Mouse (Mus musculus): Measurements from ENCODE around the gene Prrc2b. TPM values are rescaled to one million over a fixed set of nuclear protein-coding genes. Genes with fewer than 3 reads are reported as not detected.
A peak's percentile ranks its signal among the peaks of the same experiment; 100 is the strongest.

The Prrc2b gene
- polyA plus RNA-seq, 1 experiment from 2014 or later: 48.2 TPM

DNA sequence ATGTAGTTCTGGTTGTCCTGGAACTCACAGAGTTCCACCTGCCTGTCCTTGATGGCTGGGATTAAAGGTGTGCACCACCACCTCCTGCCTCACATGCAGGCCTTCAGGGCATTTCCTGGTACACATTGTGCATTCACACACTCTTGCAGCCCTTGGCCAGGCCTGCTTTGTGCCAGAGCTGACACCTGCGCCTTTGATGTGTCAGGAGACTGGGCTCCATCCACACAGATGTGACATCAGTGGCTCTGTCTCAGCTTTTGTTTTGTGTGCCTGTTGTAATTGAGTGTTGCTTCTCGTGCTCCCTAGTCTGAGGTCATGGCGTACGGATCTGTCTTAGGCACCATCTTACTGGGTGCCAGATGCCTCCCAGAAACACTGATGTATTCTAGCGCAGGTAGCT is 30.5 kb downstream of the Prrc2b start:
- 85% methylated on average over 5 of the region's 5 CpGs for WGBS
- no peaks in the 10 kb centered on the region for H3K27me3 ChIP-seq (ENCODE audit: poor library complexity, severe bottlenecking)
- H3K9me3 ChIP-seq: no peaks in the 10 kb centered on the region
- peaks cover 67% of the 10 kb centered on the region for H3K36me3 ChIP-seq (replicated peaks)
- peaks cover 57% of the 10 kb centered on the region for H3K4me1 ChIP-seq
- no peak overlapping the region for H3K4me3 ChIP-seq
- H3K27ac ChIP-seq: 0 out of 2 replicates have a peak overlapping the region, but pooled peaks have one; percentile 33
- DNase-seq (ENCODE audit: extremely low spot score, low spot score): no peak

DNA sequence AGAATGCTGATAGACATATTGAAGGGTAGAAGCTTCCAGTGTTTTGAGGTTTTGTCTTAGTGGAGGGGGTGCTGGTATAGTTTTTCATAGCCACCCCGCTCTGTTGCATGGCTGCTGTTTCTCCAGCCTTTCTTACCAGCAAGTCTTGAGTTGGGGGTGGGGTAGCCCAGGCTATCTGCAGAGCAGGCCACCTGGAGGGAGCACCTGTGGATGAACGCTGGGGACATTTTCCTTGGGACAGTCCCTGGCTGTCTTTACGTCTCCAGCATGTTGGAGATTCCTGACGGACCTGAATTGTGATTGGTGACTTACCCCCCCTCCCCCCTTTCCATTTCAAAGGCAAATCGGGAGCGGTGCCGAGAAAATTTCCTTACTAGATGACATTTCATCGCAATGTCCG is 31.2 kb downstream of the Prrc2b start:
- Histone ChIP-seq H3K9me3 (no peaks in the 10 kb centered on the region), H3K4me1 (peaks cover 49% of the 10 kb centered on the region), H3K36me3 (replicated peaks) (peaks cover 71% of the 10 kb centered on the region), H3K27me3 (ENCODE audit: poor library complexity, severe bottlenecking) (no peaks in the 10 kb centered on the region), H3K27ac (0 out of 2 replicates have a peak overlapping the region, but pooled peaks have one; percentile 12), H3K4me3 (no peak overlapping the region)
- no peak for DNase-seq (ENCODE audit: extremely low spot score, low spot score)
- WGBS: 85% methylated on average over 9 of the region's 9 CpGs

DNA sequence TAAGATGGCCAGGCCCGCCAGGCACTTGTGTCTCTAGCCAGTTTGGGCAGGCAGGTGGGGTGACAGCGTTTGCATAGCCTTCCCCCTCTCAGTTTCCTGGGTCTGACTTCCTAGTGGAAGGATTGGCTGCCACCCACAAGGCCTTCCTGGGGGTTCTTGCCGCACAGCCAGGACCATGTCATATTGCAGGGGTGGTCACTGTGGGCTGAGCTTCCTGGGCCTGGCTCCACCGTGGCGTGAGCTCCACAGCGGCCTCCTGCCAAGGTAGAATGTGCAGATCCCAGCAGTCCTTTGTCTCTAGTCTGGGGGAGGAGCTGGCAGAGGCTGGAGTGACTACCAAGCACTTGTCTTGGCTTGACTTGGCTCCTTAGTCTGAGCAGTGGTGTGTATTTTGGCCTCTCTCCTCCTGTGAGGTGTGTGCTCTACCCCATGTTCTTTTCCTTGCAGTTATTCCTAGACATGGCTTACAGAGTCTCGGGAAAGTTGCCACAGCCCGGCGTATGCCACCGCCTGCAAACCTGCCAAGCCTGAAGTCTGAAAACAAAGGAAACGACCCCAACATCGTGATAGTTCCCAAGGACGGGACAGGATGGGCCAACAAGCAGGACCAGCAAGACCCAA is 31.9 kb downstream of the Prrc2b start:
- Histone ChIP-seq H3K27ac (peak overlapping the region; percentile 12; the same call in 1 of the 2 replicates), H3K4me3 (no peak overlapping the region), H3K4me1 (peaks cover 43% of the 10 kb centered on the region), H3K9me3 (no peaks in the 10 kb centered on the region), H3K27me3 (ENCODE audit: poor library complexity, severe bottlenecking) (no peaks in the 10 kb centered on the region), H3K36me3 (replicated peaks) (peaks cover 73% of the 10 kb centered on the region)
- WGBS: 72% methylated on average over 13 of the region's 13 CpGs
- no peak for DNase-seq (ENCODE audit: extremely low spot score, low spot score)

DNA sequence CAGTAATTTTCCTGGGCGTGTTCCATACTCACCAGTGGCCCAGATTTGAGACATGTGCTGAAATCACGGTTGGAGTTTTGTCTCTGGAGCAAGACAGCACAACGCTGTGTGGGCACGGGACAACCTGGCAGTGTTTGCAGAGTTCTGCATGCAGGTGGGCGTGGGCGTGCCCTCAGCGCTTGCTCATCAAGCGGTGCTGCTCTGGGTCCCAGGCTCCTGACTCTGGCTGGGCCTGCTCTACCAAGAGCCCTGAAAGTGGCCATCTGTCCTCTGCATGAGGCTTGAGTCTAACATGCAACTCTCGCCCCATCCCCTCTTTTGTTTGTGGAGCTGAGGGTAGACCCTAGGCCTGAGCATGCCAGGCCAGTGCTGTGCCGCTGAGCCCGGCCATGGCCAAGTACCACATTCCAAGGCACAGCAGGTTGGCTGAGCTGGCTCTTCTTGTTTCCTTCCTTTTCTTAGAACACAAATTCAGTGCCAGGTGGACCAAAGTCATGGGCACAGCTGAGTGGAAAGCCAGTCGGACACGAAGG is 36.2 kb downstream of the Prrc2b start:
- Histone ChIP-seq H3K4me3 (no peak overlapping the region), H3K9me3 (no peaks in the 10 kb centered on the region), H3K36me3 (replicated peaks) (peaks cover 99% of the 10 kb centered on the region), H3K27ac (no peak overlapping the region), H3K27me3 (ENCODE audit: poor library complexity, severe bottlenecking) (no peaks in the 10 kb centered on the region), H3K4me1 (peaks cover 8% of the 10 kb centered on the region)
- WGBS: 97% methylated on average over 13 of the region's 13 CpGs
- no peak for DNase-seq (ENCODE audit: extremely low spot score, low spot score)

DNA sequence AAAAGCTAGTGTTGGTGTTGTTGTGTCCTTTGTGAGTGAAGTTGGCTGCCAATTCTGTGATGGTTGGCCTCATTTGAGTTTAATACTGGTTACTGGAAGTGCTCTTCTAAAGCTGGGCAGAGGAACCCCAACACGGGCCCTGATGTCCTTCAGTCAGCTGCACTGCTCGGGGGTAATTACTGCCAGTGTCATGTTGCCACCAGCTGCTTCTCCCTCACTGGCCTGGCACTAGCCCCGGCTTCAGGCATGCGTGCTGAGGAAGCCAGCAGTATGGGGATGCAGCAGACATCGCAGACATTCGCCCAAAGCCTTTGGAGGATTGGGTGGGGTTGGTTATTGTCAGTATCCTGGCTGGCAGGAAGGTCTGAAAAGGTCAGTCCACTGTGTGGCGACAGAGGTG is 36.8 kb downstream of the Prrc2b start:
- DNase-seq (ENCODE audit: extremely low spot score, low spot score): no peak
- H3K4me1 ChIP-seq: peaks cover 2% of the 10 kb centered on the region
- no peaks in the 10 kb centered on the region for H3K27me3 ChIP-seq (ENCODE audit: poor library complexity, severe bottlenecking)
- H3K27ac ChIP-seq: no peak overlapping the region
- H3K9me3 ChIP-seq: no peaks in the 10 kb centered on the region
- 91% methylated on average over 7 of the region's 7 CpGs for WGBS
- peaks cover 99% of the 10 kb centered on the region for H3K36me3 ChIP-seq (replicated peaks)
- H3K4me3 ChIP-seq: no peak overlapping the region

DNA sequence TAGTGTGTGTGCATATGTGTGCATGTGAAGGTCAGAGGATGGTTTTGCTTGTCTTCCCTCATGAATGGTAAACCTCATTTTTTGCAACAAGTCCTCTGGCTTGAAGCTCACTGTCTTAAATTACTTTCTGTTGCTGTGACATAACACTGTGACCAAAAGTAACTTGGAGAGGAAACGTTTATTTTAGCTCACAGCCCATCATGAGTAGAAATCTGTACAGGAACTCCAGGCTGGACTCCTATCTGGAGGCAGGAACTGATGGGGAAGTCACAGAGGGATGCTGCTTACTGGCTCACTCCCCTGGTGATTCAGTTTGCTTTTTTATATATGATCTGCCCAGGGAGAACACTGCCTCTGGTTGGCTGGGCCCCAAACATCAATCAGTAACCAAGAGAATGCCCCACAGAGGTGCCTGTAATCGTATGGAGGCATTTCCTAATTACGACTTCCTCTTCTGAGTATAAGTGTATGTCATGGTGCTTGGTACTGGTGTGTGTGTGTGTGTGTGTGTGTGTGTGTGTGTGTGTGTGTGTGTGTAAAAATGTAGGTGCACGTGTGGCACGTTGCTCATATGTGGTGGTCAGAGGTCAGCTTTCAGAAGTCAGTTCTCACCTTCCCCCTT is 38.3 kb downstream of the Prrc2b start:
- no peak for DNase-seq (ENCODE audit: extremely low spot score, low spot score)
- no peaks in the 10 kb centered on the region for H3K27me3 ChIP-seq (ENCODE audit: poor library complexity, severe bottlenecking)
- WGBS: 92% methylated on average over 5 of the region's 5 CpGs
- H3K4me3 ChIP-seq: no peak overlapping the region
- H3K9me3 ChIP-seq: no peaks in the 10 kb centered on the region
- no peaks in the 10 kb centered on the region for H3K4me1 ChIP-seq
- no peak overlapping the region for H3K27ac ChIP-seq
- peaks cover 99% of the 10 kb centered on the region for H3K36me3 ChIP-seq (replicated peaks)

DNA sequence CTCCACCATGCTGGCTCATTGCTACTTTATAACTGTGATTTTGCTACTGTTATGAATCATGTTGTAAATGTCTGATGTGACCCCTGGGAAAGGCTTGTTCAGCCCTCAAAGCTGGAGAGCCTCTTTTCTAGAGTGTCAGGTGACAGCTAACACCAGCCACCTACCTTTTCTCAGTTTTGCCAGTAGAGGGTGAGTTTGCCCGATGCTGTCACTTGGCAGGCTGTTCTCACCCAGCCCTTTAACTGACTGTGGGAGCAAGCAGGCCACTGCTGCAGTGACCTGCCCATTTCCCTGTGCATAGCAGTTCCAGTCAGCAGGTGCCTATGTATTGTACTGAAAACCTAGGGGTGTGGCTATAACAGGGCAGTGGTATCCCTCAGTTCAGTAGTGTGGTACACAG is 39.7 kb downstream of the Prrc2b start:
- Histone ChIP-seq H3K27me3 (ENCODE audit: poor library complexity, severe bottlenecking) (no peaks in the 10 kb centered on the region), H3K36me3 (replicated peaks) (peaks cover 99% of the 10 kb centered on the region)

DNA sequence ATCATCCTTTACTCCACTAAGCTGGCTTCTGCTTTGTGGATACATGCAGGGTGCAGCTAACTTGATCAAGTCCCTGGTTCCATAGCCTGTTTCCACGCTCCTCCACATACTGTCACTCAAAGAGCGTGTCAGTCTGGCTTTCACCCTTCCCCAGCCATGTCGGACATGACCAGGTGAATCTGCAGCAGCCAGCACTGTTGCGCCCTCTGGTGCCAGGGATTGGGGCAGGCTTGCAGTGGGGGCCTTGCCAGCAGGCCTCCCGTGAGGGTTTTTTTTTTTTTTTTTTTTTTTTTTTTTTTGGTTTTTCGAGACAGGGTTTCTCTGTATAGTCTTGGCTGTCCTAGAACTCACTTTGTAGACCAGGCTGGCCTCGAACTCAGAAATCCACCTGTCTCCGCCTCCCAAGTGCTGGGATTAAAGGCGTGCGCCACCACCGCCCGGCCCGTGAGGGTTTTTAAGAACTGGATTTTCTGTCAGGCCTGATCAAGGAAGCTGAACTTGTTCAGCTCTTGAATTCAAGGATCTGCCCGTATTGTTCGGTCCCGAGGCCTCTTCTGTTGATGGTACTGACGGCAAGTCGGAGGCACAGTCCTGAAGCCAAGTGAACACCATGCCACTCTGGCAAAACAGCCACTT is 41.1 kb downstream of the Prrc2b start:
- H3K4me1 ChIP-seq: no peaks in the 10 kb centered on the region
- no peak for DNase-seq (ENCODE audit: extremely low spot score, low spot score)
- peaks cover 99% of the 10 kb centered on the region for H3K36me3 ChIP-seq (replicated peaks)
- H3K27ac ChIP-seq: no peak overlapping the region
- no peaks in the 10 kb centered on the region for H3K27me3 ChIP-seq (ENCODE audit: poor library complexity, severe bottlenecking)
- 89% methylated on average over 16 of the region's 18 CpGs for WGBS
- H3K9me3 ChIP-seq: no peaks in the 10 kb centered on the region
- H3K4me3 ChIP-seq: no peak overlapping the region

More for the DNA sequence above, 39.7 kb downstream of the Prrc2b start:
- Histone ChIP-seq H3K4me1 (no peaks in the 10 kb centered on the region), H3K27ac (no peak overlapping the region), H3K9me3 (no peaks in the 10 kb centered on the region), H3K4me3 (no peak overlapping the region)
- no peak for DNase-seq (ENCODE audit: extremely low spot score, low spot score)
- WGBS: 89% methylated on average over 1 of the region's 1 CpGs

DNA sequence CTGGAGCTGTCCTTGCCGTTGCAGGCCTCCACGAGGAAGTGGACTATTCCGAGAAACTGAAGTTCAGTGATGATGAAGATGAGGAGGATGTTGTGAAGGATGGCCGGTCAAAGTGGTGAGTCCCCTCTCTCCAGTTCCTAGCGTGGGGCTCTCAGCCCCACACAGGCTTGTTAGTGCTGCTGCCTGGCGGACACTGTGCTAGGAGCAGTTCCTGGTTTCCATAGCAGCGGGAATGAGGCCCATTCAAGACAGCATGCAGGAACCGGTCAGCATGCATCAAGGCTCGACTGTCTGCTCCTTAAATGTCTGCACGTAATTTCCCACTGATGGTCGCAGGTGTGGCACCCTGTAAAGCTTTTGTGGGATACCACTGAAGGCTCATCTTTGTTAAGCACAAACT is 48.1 kb downstream of the Prrc2b start:
- WGBS: 84% methylated on average over 11 of the region's 11 CpGs
- H3K4me1 ChIP-seq: no peaks in the 10 kb centered on the region
- H3K9me3 ChIP-seq: no peaks in the 10 kb centered on the region
- no peaks in the 10 kb centered on the region for H3K27me3 ChIP-seq (ENCODE audit: poor library complexity, severe bottlenecking)
- H3K4me3 ChIP-seq: no peak overlapping the region
- no peak overlapping the region for H3K27ac ChIP-seq
- no peak for DNase-seq (ENCODE audit: extremely low spot score, low spot score)
- H3K36me3 ChIP-seq (replicated peaks): peaks cover 100% of the 10 kb centered on the region

DNA sequence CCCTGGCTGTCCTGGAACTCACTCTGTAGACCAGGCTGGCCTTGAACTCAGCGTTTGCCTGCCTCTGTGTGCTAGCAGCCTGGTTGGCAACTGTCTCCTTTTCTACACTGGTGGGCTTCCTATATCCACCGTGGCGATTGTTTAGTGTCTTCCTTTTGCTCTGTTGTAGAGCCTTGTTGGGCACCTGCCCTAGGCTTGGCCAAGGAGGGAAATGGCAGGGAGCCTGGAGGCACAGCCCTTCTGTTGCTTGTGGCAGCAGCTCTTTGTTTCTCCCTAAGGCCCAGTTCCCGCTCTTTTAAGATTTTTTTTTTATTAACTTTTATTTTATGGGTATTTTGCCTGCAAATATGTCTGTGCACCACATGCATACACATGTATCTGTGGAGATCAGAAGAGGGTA is 49.2 kb downstream of the Prrc2b start:
- Histone ChIP-seq H3K4me3 (no peak overlapping the region), H3K27ac (no peak overlapping the region), H3K27me3 (ENCODE audit: poor library complexity, severe bottlenecking) (no peaks in the 10 kb centered on the region), H3K9me3 (no peaks in the 10 kb centered on the region), H3K36me3 (replicated peaks) (peaks cover 100% of the 10 kb centered on the region), H3K4me1 (no peaks in the 10 kb centered on the region)
- 91% methylated on average over 4 of the region's 4 CpGs for WGBS
- DNase-seq (ENCODE audit: extremely low spot score, low spot score): no peak

DNA sequence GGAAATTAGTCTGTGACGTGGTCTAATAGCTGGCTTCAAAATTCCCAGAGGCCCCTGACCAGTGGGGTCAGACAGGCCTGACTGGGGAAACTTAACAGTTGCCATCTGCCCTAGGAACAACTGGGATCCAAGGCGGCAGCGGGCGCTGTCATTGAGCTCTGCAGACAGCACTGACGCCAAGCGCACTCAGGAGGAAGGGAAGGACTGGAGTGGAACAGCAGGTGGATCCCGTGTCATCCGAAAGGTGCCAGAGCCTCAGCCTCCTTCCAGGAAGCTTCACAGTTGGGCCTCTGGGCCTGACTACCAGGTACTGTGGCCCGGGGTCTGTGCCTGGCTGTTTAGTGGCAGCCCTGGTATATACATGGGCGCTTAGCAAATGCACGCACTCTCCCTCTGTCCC is 49.8 kb downstream of the Prrc2b start:
- no peak overlapping the region for H3K27ac ChIP-seq
- H3K9me3 ChIP-seq: no peaks in the 10 kb centered on the region
- DNase-seq (ENCODE audit: extremely low spot score, low spot score): no peak
- 96% methylated on average over 11 of the region's 11 CpGs for WGBS
- H3K27me3 ChIP-seq (ENCODE audit: poor library complexity, severe bottlenecking): no peaks in the 10 kb centered on the region
- H3K36me3 ChIP-seq (replicated peaks): peaks cover 100% of the 10 kb centered on the region
- H3K4me3 ChIP-seq: no peak overlapping the region
- no peaks in the 10 kb centered on the region for H3K4me1 ChIP-seq

DNA sequence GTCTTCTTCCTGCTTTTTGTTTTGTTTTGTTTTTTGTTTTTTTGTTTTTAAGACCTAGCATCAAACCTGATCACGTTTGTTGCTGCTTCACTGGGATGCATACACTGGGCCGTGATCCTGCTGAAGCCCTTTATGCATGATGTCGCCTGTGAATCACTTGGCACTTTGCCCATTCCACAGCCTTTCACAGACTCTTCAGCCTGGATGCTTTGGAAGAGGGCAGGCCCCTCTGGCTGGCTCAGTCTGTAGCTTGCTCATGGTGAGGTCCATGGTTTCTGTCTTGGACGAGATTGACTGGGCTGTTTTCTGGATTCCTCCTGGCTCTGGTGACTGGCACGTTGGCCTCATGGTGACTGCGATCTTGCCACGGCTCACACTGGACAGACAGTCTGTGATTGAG is 50.6 kb downstream of the Prrc2b start:
- Histone ChIP-seq H3K27me3 (ENCODE audit: poor library complexity, severe bottlenecking) (no peaks in the 10 kb centered on the region), H3K4me3 (no peak overlapping the region), H3K4me1 (no peaks in the 10 kb centered on the region), H3K9me3 (no peaks in the 10 kb centered on the region), H3K27ac (no peak overlapping the region), H3K36me3 (replicated peaks) (peaks cover 100% of the 10 kb centered on the region)
- 94% methylated on average over 7 of the region's 7 CpGs for WGBS
- DNase-seq (ENCODE audit: extremely low spot score, low spot score): no peak

DNA sequence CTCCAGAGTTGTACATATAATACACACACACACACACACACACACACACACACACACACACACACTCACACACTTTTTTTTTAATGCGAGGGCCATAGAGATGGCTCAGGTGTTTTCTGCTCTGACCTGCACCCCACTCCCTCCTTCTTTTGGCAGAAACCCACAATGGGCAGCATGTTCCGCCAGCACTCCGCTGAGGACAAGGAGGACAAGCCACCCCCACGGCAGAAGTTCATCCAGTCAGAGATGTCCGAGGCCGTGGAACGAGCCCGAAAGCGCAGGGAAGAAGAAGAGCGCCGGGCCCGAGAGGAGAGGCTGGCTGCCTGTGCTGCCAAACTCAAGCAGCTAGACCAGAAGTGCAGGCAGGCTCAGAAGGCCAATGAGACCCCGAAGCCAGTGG is 53.0 kb downstream of the Prrc2b start:
- 94% methylated on average over 13 of the region's 13 CpGs for WGBS

More for the DNA sequence above, 53.0 kb downstream of the Prrc2b start:
- no peaks in the 10 kb centered on the region for H3K9me3 ChIP-seq
- no peak overlapping the region for H3K27ac ChIP-seq
- H3K27me3 ChIP-seq (ENCODE audit: poor library complexity, severe bottlenecking): no peaks in the 10 kb centered on the region
- H3K4me3 ChIP-seq: no peak overlapping the region
- peaks cover 100% of the 10 kb centered on the region for H3K36me3 ChIP-seq (replicated peaks)
- no peak for DNase-seq (ENCODE audit: extremely low spot score, low spot score)
- H3K4me1 ChIP-seq: no peaks in the 10 kb centered on the region

All from forebrain, embryonic 10.5 days (tissue).